Mouse (Mus musculus): ENCODE measurements around the gene Ilf3. TPM values are rescaled to one million over a fixed set of nuclear protein-coding genes. Genes with fewer than 3 reads are reported as not detected.
"Not testable (repeated sequence)": the region's sequence is repeated elsewhere in the genome, so short reads cannot be mapped to it uniquely, and the experiment has no call there.

The Ilf3 gene
- total RNA-seq (2021), result 100 to 1,000 TPM; 170 to 172 TPM

GRCm38 (mm10) chr9:21367357-21368111 is at the start of gene Ilf3:
Gene Ilf3 (plus strand): TSS chr9:21367871.
- peak; percentile 100 for DNase-seq
- intact Hi-C loops (cut with DNase I), result no loop called here

DNA sequence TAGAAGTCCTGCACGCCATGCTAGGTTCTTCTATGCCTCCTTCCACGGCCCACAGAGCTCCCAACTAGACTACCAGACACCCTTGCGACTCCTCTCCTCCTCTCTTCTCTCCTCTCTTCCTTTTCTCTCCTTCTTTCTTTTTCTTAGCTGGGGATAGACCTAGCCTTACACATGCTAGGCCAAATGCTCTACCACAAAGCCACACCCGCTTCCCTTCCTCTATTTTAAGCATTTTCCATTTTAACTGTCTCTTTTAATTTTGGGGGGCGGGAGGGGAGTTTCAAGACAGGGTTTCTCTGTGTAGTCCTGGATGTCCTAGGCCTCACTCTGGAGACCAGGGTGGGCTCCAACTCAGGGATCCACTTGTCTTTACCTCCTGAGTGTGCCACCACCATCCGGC is 48.9 kb upstream of the Ilf3 start:
- intact Hi-C loops (cut with DNase I), result no loop called here
- no peak for DNase-seq

GRCm38 (mm10) chr9:21319503-21319902 is 48.2 kb upstream of the Ilf3 start:
- DNase-seq, result no peak
- intact Hi-C loops (cut with DNase I), result no loop called here

DNA sequence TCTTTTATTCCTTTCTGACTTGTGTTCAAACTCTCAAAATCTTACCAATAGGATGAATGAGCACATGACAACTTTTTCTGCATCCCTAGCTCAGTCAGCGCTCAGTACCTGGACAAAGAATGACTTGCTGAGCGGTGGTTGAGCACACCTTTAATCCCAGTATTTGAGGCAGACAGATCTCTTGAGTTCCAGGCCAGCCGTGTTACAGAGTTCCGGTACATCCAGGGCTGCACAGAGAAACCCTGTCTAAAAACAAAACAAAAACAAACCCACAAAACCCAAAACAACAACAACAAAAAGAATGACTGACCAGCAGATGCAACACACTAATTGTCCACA is 47.4 kb upstream of the Ilf3 start:
- no peak for DNase-seq
- intact Hi-C loops (cut with DNase I), result no loop called here

GRCm38 (mm10) chr9:21320619-21321512 is 46.8 kb upstream of the Ilf3 start, which contains the start of gene Slc44a2:
Gene Slc44a2 (plus strand): TSS chr9:21320698.
- intact Hi-C loops (cut with DNase I), result no loop called here
- peak; percentile 89 for DNase-seq

GRCm38 (mm10) chr9:21321513-21321835 is 46.2 kb upstream of the Ilf3 start:
- DNase-seq, result no peak
- intact Hi-C loops (cut with DNase I), result no loop called here

- DNase-seq, result no peak
- intact Hi-C loops (cut with DNase I), result no loop called here
Measured at GRCm38 (mm10) chr9:21322211-21322916, 45.3 kb upstream of the Ilf3 start.

DNA sequence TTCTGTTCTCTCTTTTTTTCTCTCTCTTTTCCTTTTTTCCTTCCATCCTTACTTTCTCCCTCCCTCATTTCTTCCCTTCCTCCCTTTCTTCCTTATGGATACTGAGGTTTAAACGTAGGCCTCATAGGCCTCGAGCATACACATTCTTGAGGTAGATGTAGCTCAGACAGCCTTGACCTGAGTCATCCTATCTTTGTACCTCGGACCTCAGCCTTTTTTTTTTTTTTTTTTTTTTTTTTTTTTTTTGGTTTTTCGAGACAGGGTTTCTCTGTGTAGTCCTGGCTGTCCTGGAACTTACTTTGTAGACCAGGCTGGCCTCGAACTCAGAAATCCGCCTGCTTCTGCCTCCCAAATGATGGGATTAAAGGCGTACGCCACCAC is 44.8 kb upstream of the Ilf3 start:
- intact Hi-C loops (cut with DNase I); DNase-seq: not testable (repeated sequence)

GRCm38 (mm10) chr9:21324269-21324668 is 43.4 kb upstream of the Ilf3 start:
- no peak for DNase-seq
- intact Hi-C loops (cut with DNase I), result no loop called here

- DNase-seq, result no peak
- intact Hi-C loops (cut with DNase I), result no loop called here
Measured at GRCm38 (mm10) chr9:21327569-21327968, 40.1 kb upstream of the Ilf3 start.

GRCm38 (mm10) chr9:21328041-21328440 is 39.6 kb upstream of the Ilf3 start:
- no peak for DNase-seq
- intact Hi-C loops (cut with DNase I), result no loop called here

GRCm38 (mm10) chr9:21329041-21329440 is 38.6 kb upstream of the Ilf3 start:
- intact Hi-C loops (cut with DNase I), result no loop called here
- no peak for DNase-seq

- intact Hi-C loops (cut with DNase I), result no loop called here
- DNase-seq, result no peak
Measured at GRCm38 (mm10) chr9:21329699-21330289, 37.9 kb upstream of the Ilf3 start.

DNA sequence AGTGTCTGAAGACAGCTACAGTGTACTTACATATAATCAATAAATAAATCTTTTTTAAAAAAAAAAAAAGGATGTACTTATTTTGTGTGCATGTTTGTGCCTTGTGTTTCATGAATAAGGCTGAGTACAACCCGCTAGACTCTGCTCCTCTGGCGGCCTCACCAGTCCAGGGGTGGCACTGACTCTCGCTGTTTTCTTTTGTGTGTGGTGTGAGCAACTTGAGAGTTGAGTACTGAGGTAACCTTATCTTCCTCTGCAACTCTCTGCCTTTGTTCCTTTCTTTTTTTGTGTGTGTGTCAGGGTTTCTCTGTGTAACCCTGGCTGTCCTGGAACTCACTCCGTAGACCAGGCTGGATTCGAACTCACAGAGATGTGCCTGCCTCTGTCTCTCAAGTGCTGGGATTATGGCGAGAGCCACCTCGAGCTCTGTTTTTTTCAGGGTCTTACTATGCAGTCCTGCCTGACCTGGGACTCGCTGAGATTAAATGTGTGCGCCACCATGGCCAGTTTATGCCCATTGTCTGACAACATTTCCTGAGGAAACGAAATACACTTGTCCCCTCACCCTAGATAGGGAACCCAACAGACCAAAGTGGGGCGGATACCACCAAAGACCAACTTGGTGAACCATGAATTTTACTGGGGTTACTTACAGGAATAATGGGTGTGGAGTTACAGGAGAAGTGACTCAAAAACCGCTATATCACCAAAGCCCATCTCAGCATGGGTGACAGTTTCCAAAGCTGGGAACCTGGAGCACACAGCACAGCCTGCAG is 36.1 kb upstream of the Ilf3 start:
- intact Hi-C loops (cut with DNase I), result no loop called here
- no peak for DNase-seq

- DNase-seq, result no peak
- intact Hi-C loops (cut with DNase I), result no loop called here
Measured at GRCm38 (mm10) chr9:21332161-21333061, 35.3 kb upstream of the Ilf3 start.

DNA sequence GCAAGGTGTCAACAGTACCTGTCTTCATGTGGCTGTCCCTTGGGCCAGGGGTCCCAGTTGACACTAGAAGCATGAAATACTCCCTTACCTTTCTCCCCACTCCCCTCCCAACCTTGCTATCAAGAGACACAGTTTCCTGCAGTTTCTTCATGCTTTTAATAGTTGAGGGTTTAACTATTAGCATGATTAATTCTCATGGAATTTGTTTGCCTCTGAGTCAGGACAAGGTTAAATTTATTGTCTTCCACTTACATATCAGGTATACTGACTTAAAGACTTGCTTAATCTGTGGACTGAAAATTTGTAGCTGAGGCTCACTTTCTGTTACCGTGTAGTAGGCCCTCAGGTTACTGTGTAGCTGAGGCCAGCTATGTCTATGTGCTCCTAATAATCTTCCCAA is 34.1 kb upstream of the Ilf3 start:
- intact Hi-C loops (cut with DNase I), result no loop called here
- no peak for DNase-seq

GRCm38 (mm10) chr9:21334747-21335146 is 32.9 kb upstream of the Ilf3 start:
- intact Hi-C loops (cut with DNase I), result no loop called here
- no peak for DNase-seq

GRCm38 (mm10) chr9:21335391-21335790 is 32.3 kb upstream of the Ilf3 start:
- intact Hi-C loops (cut with DNase I), result no loop called here
- no peak for DNase-seq

DNA sequence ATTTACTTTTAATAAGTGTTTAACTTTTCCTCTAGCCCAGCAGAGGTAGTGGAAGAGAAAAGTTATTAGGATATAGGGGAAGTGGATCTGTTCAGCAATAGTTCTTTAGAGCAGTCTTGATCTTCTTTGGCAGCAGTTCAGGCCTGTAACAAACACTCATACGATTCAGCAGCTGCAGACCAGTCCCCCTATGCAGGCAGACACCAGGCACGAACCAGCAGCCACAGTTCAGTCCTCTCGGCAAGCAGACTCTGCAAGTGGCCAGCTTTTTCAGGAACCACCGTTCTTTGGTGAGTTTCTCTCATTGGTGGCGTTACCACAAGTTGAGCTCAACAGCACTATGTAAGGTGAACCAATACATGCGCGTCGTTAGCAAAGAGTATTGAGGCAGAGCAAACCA is 31.2 kb upstream of the Ilf3 start:
- DNase-seq, result no peak
- intact Hi-C loops (cut with DNase I), result no loop called here

Data from left cerebral cortex, postnatal 4 days (tissue).